Mouse (Mus musculus): Measurements from ENCODE around the gene Dkk3. TPM values are rescaled to one million over a fixed set of nuclear protein-coding genes. Genes with fewer than 3 reads are reported as not detected.
A peak's percentile ranks its signal among the peaks of the same experiment; 100 is the strongest.

The Dkk3 gene
- polyA plus RNA-seq, 1 experiment from 2014 or later = 17.0 TPM

GRCm38 (mm10) chr7:112187536-112188459, 28.9 kb upstream of the Dkk3 start:
- WGBS = 30% methylated on average over 13 of the region's 13 CpGs
- no peaks in the 10 kb centered on the region for H3K9me3 ChIP-seq (ENCODE audit: control insufficient read depth)
- ATAC-seq = peak; percentile 89
- peaks cover 3% of the 10 kb centered on the region; the same call in 1 of the 2 replicates for H3K4me1 ChIP-seq (replicated peaks; ENCODE audit: control insufficient read depth, insufficient read depth, low read length)
- TF ChIP-seq CTCF (IDR thresholded peaks at IDR 0.05; ENCODE audit: low read depth) = no peak
- peak overlapping the region; percentile 35 for H3K4me2 ChIP-seq (replicated peaks; ENCODE audit: low read depth)
- H3K9ac ChIP-seq (ENCODE audit: low read depth, low read length) = no peak overlapping the region; the same call in 1 of the 2 replicates
- H3K27me3 ChIP-seq (replicated peaks; ENCODE audit: control insufficient read depth, insufficient read depth, low read length) = no peaks in the 10 kb centered on the region
- no peaks in the 10 kb centered on the region for H3K36me3 ChIP-seq (ENCODE audit: control insufficient read depth, insufficient read depth)
- H3K27ac ChIP-seq (ENCODE audit: low read depth, low read length) = peak overlapping the region; percentile 76
- no peak overlapping the region for H3K4me3 ChIP-seq (ENCODE audit: low read depth, low read length)

GRCm38 (mm10) chr7:112186871-112187270, 28.0 kb upstream of the Dkk3 start:
- no peak for TF ChIP-seq CTCF (IDR thresholded peaks at IDR 0.05; ENCODE audit: low read depth)
- Histone ChIP-seq H3K4me2 (replicated peaks; ENCODE audit: low read depth) (no peak overlapping the region), H3K27me3 (replicated peaks; ENCODE audit: control insufficient read depth, insufficient read depth, low read length) (no peaks in the 10 kb centered on the region), H3K4me1 (replicated peaks; ENCODE audit: control insufficient read depth, insufficient read depth, low read length) (peaks cover 3% of the 10 kb centered on the region; the same call in 1 of the 2 replicates), H3K9me3 (ENCODE audit: control insufficient read depth) (no peaks in the 10 kb centered on the region), H3K9ac (ENCODE audit: low read depth, low read length) (no peak overlapping the region), H3K4me3 (ENCODE audit: low read depth, low read length) (no peak overlapping the region), H3K36me3 (ENCODE audit: control insufficient read depth, insufficient read depth) (no peaks in the 10 kb centered on the region), H3K27ac (ENCODE audit: low read depth, low read length) (peak overlapping the region; percentile 76)
- ATAC-seq = no peak
- WGBS = 85% methylated on average over 7 of the region's 7 CpGs

GRCm38 (mm10) chr7:112185226-112185745, 26.4 kb upstream of the Dkk3 start:
- H3K36me3 ChIP-seq (ENCODE audit: control insufficient read depth, insufficient read depth) = no peaks in the 10 kb centered on the region
- H3K4me1 ChIP-seq (replicated peaks; ENCODE audit: control insufficient read depth, insufficient read depth, low read length) = peaks cover 7% of the 10 kb centered on the region
- no peak overlapping the region for H3K27ac ChIP-seq (ENCODE audit: low read depth, low read length)
- H3K27me3 ChIP-seq (replicated peaks; ENCODE audit: control insufficient read depth, insufficient read depth, low read length) = no peaks in the 10 kb centered on the region
- ATAC-seq = no peak
- 63% methylated on average over 9 of the region's 9 CpGs for WGBS
- H3K4me2 ChIP-seq (replicated peaks; ENCODE audit: low read depth) = no peak overlapping the region
- H3K9ac ChIP-seq (ENCODE audit: low read depth, low read length) = no peak overlapping the region
- H3K4me3 ChIP-seq (ENCODE audit: low read depth, low read length) = no peak overlapping the region
- no peaks in the 10 kb centered on the region for H3K9me3 ChIP-seq (ENCODE audit: control insufficient read depth)
- no peak for TF ChIP-seq CTCF (IDR thresholded peaks at IDR 0.05; ENCODE audit: low read depth)

- peaks cover 7% of the 10 kb centered on the region for H3K4me1 ChIP-seq (replicated peaks; ENCODE audit: control insufficient read depth, insufficient read depth, low read length)
- no peaks in the 10 kb centered on the region for H3K27me3 ChIP-seq (replicated peaks; ENCODE audit: control insufficient read depth, insufficient read depth, low read length)
- no peaks in the 10 kb centered on the region for H3K36me3 ChIP-seq (ENCODE audit: control insufficient read depth, insufficient read depth)
- no peak overlapping the region for H3K4me2 ChIP-seq (replicated peaks; ENCODE audit: low read depth)
- no peak overlapping the region for H3K4me3 ChIP-seq (ENCODE audit: low read depth, low read length)
- no peak for ATAC-seq
- H3K9me3 ChIP-seq (ENCODE audit: control insufficient read depth) = no peaks in the 10 kb centered on the region
- no peak overlapping the region for H3K9ac ChIP-seq (ENCODE audit: low read depth, low read length)
- 81% methylated on average over 6 of the region's 6 CpGs for WGBS
- no peak for TF ChIP-seq CTCF (IDR thresholded peaks at IDR 0.05; ENCODE audit: low read depth)
- no peak overlapping the region for H3K27ac ChIP-seq (ENCODE audit: low read depth, low read length)
Measured at GRCm38 (mm10) chr7:112184519-112185225, 25.8 kb upstream of the Dkk3 start.

GRCm38 (mm10) chr7:112183258-112183841, 24.5 kb upstream of the Dkk3 start:
- ATAC-seq = no peak
- Histone ChIP-seq H3K4me3 (ENCODE audit: low read depth, low read length) (no peak overlapping the region), H3K36me3 (ENCODE audit: control insufficient read depth, insufficient read depth) (no peaks in the 10 kb centered on the region), H3K27ac (ENCODE audit: low read depth, low read length) (no peak overlapping the region), H3K9ac (ENCODE audit: low read depth, low read length) (no peak overlapping the region), H3K4me1 (replicated peaks; ENCODE audit: control insufficient read depth, insufficient read depth, low read length) (peaks cover 7% of the 10 kb centered on the region), H3K9me3 (ENCODE audit: control insufficient read depth) (no peaks in the 10 kb centered on the region), H3K4me2 (replicated peaks; ENCODE audit: low read depth) (no peak overlapping the region), H3K27me3 (replicated peaks; ENCODE audit: control insufficient read depth, insufficient read depth, low read length) (no peaks in the 10 kb centered on the region)
- peak; percentile 100 for TF ChIP-seq CTCF (IDR thresholded peaks at IDR 0.05; ENCODE audit: low read depth)
- WGBS = 36% methylated on average over 5 of the region's 5 CpGs
